Comparison of ENCODE assay signal across 8 mouse cellular contexts in the genomic region with DNA sequence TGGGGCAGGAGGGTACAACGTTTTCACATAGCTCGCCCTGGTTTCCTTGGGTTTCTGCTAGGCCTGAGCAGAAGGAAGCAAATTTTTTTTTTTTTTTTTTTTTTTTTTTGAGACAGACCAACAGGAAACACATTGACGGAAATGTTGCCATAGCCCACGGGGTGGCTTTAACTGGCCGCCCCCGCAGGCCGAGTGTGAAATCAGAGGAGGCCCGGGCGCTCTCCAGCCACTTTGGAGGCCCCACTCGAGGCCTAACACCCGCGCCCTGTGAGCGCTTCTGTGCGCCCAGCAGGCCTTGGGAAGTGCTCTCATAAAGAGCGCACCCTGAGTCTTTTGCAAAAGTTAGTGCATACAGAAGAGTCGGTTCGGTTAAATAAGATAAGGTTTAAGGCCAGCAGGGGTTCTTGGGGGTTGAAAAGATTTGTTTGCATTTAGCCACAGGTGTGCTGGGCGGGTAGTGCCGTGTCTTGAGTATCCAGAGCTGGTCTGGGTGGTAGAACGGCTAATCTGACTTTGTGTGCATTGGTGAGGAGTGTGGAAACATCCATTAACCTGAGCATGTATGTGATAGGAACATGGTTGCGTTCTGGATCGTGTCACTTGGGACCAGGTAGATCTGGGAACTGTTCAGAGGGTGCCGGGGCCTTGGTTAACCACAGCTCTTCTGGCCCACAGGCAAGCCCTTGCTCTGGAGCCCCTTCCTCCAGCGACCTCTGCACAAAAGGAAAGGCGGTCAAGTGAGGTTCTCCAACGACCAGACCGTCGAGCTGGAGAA. TPM values are rescaled to one million over a fixed set of nuclear protein-coding genes. Genes with fewer than 3 reads are reported as not detected.
A peak's percentile ranks its signal among the peaks of the same experiment; 100 is the strongest.
DNase-seq lines count a peak whose midpoint lies in the region; ATAC-seq lines count a peak whose summit lies in the region.

No protein-coding gene starts in this region.

- 0 out of 2 replicates have a peak, but pooled peaks cover 3% of the 10 kb centered on the region for H3K4me1 ChIP-seq in heart, embryonic 16.5 days (ENCODE audit: control insufficient read depth, insufficient read depth, low read length)
- no peaks in the 10 kb centered on the region; the same call in 1 of the 2 replicates for H3K4me1 ChIP-seq in neural tube, embryonic 11.5 days (ENCODE audit: control insufficient read depth, insufficient read depth, low read length)

- H3K27ac ChIP-seq in heart, embryonic 16.5 days (ENCODE audit: low read length), result peak overlapping the region; percentile 57
- H3K27ac ChIP-seq in neural tube, embryonic 11.5 days (ENCODE audit: low read depth, low read length), result no peak overlapping the region

- no peak for ATAC-seq in heart, embryonic 16.5 days (replicated peaks; ENCODE audit: extremely low read depth, insufficient read depth, low FRiP score)
- ATAC-seq in neural tube, embryonic 11.5 days (ENCODE audit: insufficient read depth, low FRiP score, low TSS enrichment), result no peak

- H3K4me3 ChIP-seq in heart, embryonic 16.5 days (ENCODE audit: low read length), result peak overlapping the region; percentile 57
- H3K4me3 ChIP-seq in neural tube, embryonic 11.5 days (ENCODE audit: low read depth, low read length), result 0 out of 2 replicates have a peak overlapping the region, but pooled peaks have one; percentile 10

- H3K36me3 ChIP-seq in heart, embryonic 16.5 days (ENCODE audit: control insufficient read depth, insufficient read depth), result no peaks in the 10 kb centered on the region
- H3K36me3 ChIP-seq in neural tube, embryonic 11.5 days (ENCODE audit: control insufficient read depth, insufficient read depth, low read length), result no peaks in the 10 kb centered on the region

- peak; percentile 48 for DNase-seq in layer of hippocampus, adult 11-12 months (ENCODE audit: low spot score)
- no peak for DNase-seq in layer of hippocampus, adult 8-10 months (ENCODE audit: low spot score in 2 of 2)
- DNase-seq in adrenal gland, postnatal 14 days, result peak; percentile 57
- DNase-seq in liver, result peak; percentile 41
- DNase-seq in neural tube, embryonic 11.5 days (ENCODE audit: low spot score), result peak; percentile 24
- no peak for DNase-seq in urinary bladder, postnatal 10 days (ENCODE audit: low spot score)
- DNase-seq in left cerebral cortex, adult 11 months (ENCODE audit: low spot score), result no peak

- H3K9me3 ChIP-seq in heart, embryonic 16.5 days (replicated peaks; ENCODE audit: control insufficient read depth, low read length), result no peaks in the 10 kb centered on the region
- H3K9me3 ChIP-seq in neural tube, embryonic 11.5 days (ENCODE audit: control insufficient read depth, low read length), result no peaks in the 10 kb centered on the region

- peaks cover 56% of the 10 kb centered on the region for H3K27me3 ChIP-seq in heart, embryonic 16.5 days (ENCODE audit: control insufficient read depth, insufficient read depth, low read length)
- H3K27me3 ChIP-seq in neural tube, embryonic 11.5 days (ENCODE audit: control insufficient read depth, insufficient read depth, low read length), result peaks cover 76% of the 10 kb centered on the region

- peak overlapping the region; percentile 14; the same call in 1 of the 2 replicates for H3K9ac ChIP-seq in heart, embryonic 16.5 days (ENCODE audit: low read length)
- H3K9ac ChIP-seq in neural tube, embryonic 11.5 days (ENCODE audit: low read length), result no peak overlapping the region

- H3K4me2 ChIP-seq in heart, embryonic 16.5 days (ENCODE audit: low read depth, low read length), result peak overlapping the region; percentile 74
- no peak overlapping the region for H3K4me2 ChIP-seq in neural tube, embryonic 11.5 days (ENCODE audit: low read depth)

- 21% methylated on average over 28 of the region's 28 CpGs for WGBS in heart, embryonic 16.5 days
- WGBS in neural tube, embryonic 11.5 days, result under 1% methylated on average over 28 of the region's 28 CpGs

RNA-seq across cellular contexts. Expression of a gene that starts 2.1 kb away (rescaled TPM):
- 1 to 10 TPM; 1.5 to 7.7 (median 4.2) TPM for total RNA-seq in layer of hippocampus, adult 8-10 months (2022)
- total RNA-seq in adrenal gland, postnatal 14 days (2021), result 28.5 and 33.8 TPM in 2 replicates
- 13.0 and 13.1 TPM in 2 replicates for polyA plus RNA-seq in heart, embryonic 16.5 days (2015; fragmentation: Nextera tagmentation; extraction: Ambion mirVana)
- 4.5 and 5.8 TPM in 2 replicates for polyA plus RNA-seq in neural tube, embryonic 11.5 days (2014; fragmentation: Nextera tagmentation; extraction: Ambion mirVana)

Comparison
In these comparisons a context has a peak if more than half of its experiments do, and no peak if none do; other contexts are left out.
1. DNase-seq: peak in layer of hippocampus, adult 11-12 months (single experiment), adrenal gland, postnatal 14 days (single experiment), liver (single experiment) and neural tube, embryonic 11.5 days (single experiment); none in layer of hippocampus, adult 8-10 months (0 of 2), urinary bladder, postnatal 10 days (single experiment) and left cerebral cortex, adult 11 months (single experiment).